11 mouse cellular contexts compared by ENCODE assay signal in the genomic region with DNA sequence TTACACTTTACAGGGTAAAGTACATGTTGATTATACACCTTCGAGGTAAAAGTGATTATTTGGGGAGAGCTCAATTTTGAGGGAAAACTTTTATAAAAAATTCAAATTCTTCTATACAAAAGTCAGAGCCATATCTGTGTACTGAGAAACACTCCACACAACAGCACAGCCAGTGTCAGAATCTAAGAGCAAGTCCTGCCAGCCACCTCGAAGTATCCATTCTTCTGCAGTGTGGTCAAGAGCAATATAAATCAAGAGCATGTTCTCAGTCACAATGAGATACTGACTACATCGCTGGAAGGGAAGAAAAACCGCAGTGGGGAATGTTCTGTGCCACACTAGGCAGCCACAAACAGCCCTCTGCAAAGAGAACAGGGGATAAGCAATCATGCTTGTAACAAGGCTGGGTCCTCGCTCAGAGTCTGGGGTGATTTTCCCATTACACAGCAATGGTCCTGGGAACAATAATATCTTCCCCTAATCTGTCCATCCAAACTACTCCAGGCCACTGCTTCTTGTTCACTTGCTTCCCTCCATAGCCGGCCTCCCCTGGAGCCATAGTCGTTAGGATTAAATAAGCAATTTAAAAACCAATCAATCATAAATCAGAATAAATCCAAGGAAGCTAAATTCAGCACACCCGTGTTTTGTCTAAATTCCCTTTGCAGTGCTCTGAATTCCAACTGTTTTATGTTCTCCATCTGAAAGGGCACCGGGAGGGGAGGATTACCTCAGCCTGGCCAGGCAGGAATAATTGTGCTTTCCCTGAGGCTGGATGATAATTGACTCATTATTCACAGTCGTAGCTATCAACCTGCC. TPM values are rescaled to one million over a fixed set of nuclear protein-coding genes. Genes with fewer than 3 reads are reported as not detected.
DNase-seq lines count a peak whose midpoint lies in the region; ATAC-seq lines count a peak whose summit lies in the region.
"Had no signal": no experiment of that assay in that cellular context is flagged by ENCODE, and none has a peak within 500 bp of the region (broad histone marks: within the 10 kb centered on the region; RNA-seq: fewer than 3 reads in every experiment).

No protein-coding gene starts in this region.

- H3K4me1 ChIP-seq in forebrain, embryonic 15.5 days: peaks cover 24% of the 10 kb centered on the region
- H3K4me1 ChIP-seq in midbrain, embryonic 11.5 days (ENCODE audit: control insufficient read depth, insufficient read depth, low read length): peaks cover 22% of the 10 kb centered on the region; the same call in 1 of the 2 replicates
- H3K4me1 ChIP-seq: lung, embryonic 15.5 days had no signal

- H3K9ac ChIP-seq in forebrain, embryonic 15.5 days (replicated peaks): no peak overlapping the region
- no peak overlapping the region for H3K9ac ChIP-seq in midbrain, embryonic 11.5 days (ENCODE audit: low read length)
- H3K9ac ChIP-seq: lung, embryonic 15.5 days had no signal

- no peak overlapping the region for H3K4me3 ChIP-seq in forebrain, embryonic 15.5 days
- no peak overlapping the region for H3K4me3 ChIP-seq in midbrain, embryonic 11.5 days (ENCODE audit: low read depth, low read length)
- H3K4me3 ChIP-seq: lung, embryonic 15.5 days had no signal

- H3K9me3 ChIP-seq in forebrain, embryonic 15.5 days: no peaks in the 10 kb centered on the region
- H3K9me3 ChIP-seq in midbrain, embryonic 11.5 days (ENCODE audit: control insufficient read depth, low read length): no peaks in the 10 kb centered on the region
- H3K9me3 ChIP-seq: lung, embryonic 15.5 days had no signal

- H3K27me3 ChIP-seq in forebrain, embryonic 15.5 days: no peaks in the 10 kb centered on the region
- H3K27me3 ChIP-seq in midbrain, embryonic 11.5 days (ENCODE audit: control insufficient read depth, insufficient read depth, low read length): no peaks in the 10 kb centered on the region
- H3K27me3 ChIP-seq: lung, embryonic 15.5 days had no signal

- ATAC-seq in forebrain, embryonic 15.5 days (replicated peaks): peak; percentile 86
- ATAC-seq in midbrain, embryonic 11.5 days (ENCODE audit: low FRiP score): peak; percentile 78

- H3K4me2 ChIP-seq in forebrain, embryonic 15.5 days (replicated peaks): no peak overlapping the region
- H3K4me2 ChIP-seq in midbrain, embryonic 11.5 days: no peak overlapping the region
- H3K4me2 ChIP-seq: lung, embryonic 15.5 days had no signal

- no peaks in the 10 kb centered on the region for H3K36me3 ChIP-seq in forebrain, embryonic 15.5 days
- H3K36me3 ChIP-seq in midbrain, embryonic 11.5 days (ENCODE audit: control insufficient read depth, insufficient read depth, low read length): no peaks in the 10 kb centered on the region
- H3K36me3 ChIP-seq: lung, embryonic 15.5 days had no signal

- peak; percentile 72 for DNase-seq in brain, adult 2 months (ENCODE audit: low read depth, low spot score)
- peak; percentile 55 to 57 for DNase-seq in cerebellum, postnatal 10 days
- peak; percentile 90 for DNase-seq in midbrain, embryonic 11.5 days (ENCODE audit: low spot score, missing footprints)
- no peak for DNase-seq in T-cell, adult 2 months (ENCODE audit: low spot score)
- no peak for DNase-seq in frontal cortex, postnatal 36 days (ENCODE audit: low spot score in 2 of 2)
- DNase-seq in adrenal gland, postnatal 14 days: no peak
- DNase-seq in ovary, postnatal 14 days (ENCODE audit: low spot score): no peak
- DNase-seq: heart, adult 18-20 months; layer of hippocampus, adult 9-11 months had no signal

- H3K27ac ChIP-seq in forebrain, embryonic 15.5 days (replicated peaks): peak overlapping the region; percentile 74
- peak overlapping the region; percentile 71 for H3K27ac ChIP-seq in midbrain, embryonic 11.5 days (ENCODE audit: low read depth, low read length)
- H3K27ac ChIP-seq: lung, embryonic 15.5 days had no signal

- WGBS in forebrain, embryonic 15.5 days: 6% methylated on average over 10 of the region's 10 CpGs
- 23% methylated on average over 10 of the region's 10 CpGs for WGBS in midbrain, embryonic 11.5 days

RNA-seq across cellular contexts. Expression of a gene that starts 32.3 kb away (rescaled TPM):
- not detected in 2 replicates for polyA plus RNA-seq in forebrain, embryonic 15.5 days (2015; fragmentation: Nextera tagmentation; extraction: Ambion mirVana)
- polyA plus RNA-seq in midbrain, embryonic 11.5 days (2014; fragmentation: Nextera tagmentation; extraction: Ambion mirVana): 0.05 TPM in 1 of 2 replicates, not detected in the other
- total RNA-seq in adrenal gland, postnatal 14 days (2021): 0.48 TPM in 1 of 2 replicates, not detected in the other
- total RNA-seq: heart, adult 18-20 months had no signal

RNA-seq across cellular contexts. Expression of a gene that starts 57.1 kb away (rescaled TPM):
- 0.06 and 0.14 TPM in 2 replicates for polyA plus RNA-seq in forebrain, embryonic 15.5 days (2015; fragmentation: Nextera tagmentation; extraction: Ambion mirVana)
- 0.12 TPM in 2 replicates for polyA plus RNA-seq in midbrain, embryonic 11.5 days (2014; fragmentation: Nextera tagmentation; extraction: Ambion mirVana)
- total RNA-seq in adrenal gland, postnatal 14 days (2021): 0.19 and 1.9 TPM in 2 replicates
- total RNA-seq: heart, adult 18-20 months had no signal

RNA-seq across cellular contexts. Expression of a gene that starts 57.1 kb away (rescaled TPM):
- polyA plus RNA-seq in forebrain, embryonic 15.5 days (2015; fragmentation: Nextera tagmentation; extraction: Ambion mirVana): 48.7 and 52.2 TPM in 2 replicates
- polyA plus RNA-seq in midbrain, embryonic 11.5 days (2014; fragmentation: Nextera tagmentation; extraction: Ambion mirVana): 64.4 and 67.8 TPM in 2 replicates
- total RNA-seq in adrenal gland, postnatal 14 days (2021): 31.8 and 32.7 TPM in 2 replicates

Comparison
In these comparisons a context has a peak if more than half of its experiments do, and no peak if none do; other contexts are left out.
1. DNase-seq: peak in brain, adult 2 months (single experiment), cerebellum, postnatal 10 days (2 of 2) and midbrain, embryonic 11.5 days (single experiment); none in T-cell, adult 2 months (single experiment), frontal cortex, postnatal 36 days (0 of 2), adrenal gland, postnatal 14 days (single experiment) and ovary, postnatal 14 days (single experiment).